In genomic region chr17:85899096-85899495, GRCm38 (mm10) we compare ENCODE assay signal across 27 mouse cellular contexts.
DNase-seq lines count a peak whose midpoint lies in the region; TF ChIP-seq lines count a peak whose summit lies in the region.
"Had no signal": no experiment of that assay in that cellular context is flagged by ENCODE, and none has a peak within 500 bp of the region (broad histone marks: within the 10 kb centered on the region; RNA-seq: fewer than 3 reads in every experiment).

No protein-coding gene starts in this region.

- WGBS in kidney, adult 2 months, result 37% methylated on average over 6 of the region's 6 CpGs

- TF ChIP-seq POLR2A in kidney, adult 2 months (IDR thresholded peaks at IDR 0.05; ENCODE audit: low read depth, low read length), result no peak

- no peaks in the 10 kb centered on the region for H3K27me3 ChIP-seq in kidney, adult 2 months (replicated peaks; ENCODE audit: control insufficient read depth, insufficient read depth, low read length)
- H3K27me3 ChIP-seq: embryonic facial prominence, embryonic 13.5 days; forebrain, embryonic 12.5 days; forebrain, embryonic 15.5 days; heart, embryonic 15.5 days had no signal

- no peak overlapping the region for H3K27ac ChIP-seq in kidney, adult 2 months (ENCODE audit: insufficient read depth, low read depth, low read length)
- H3K27ac ChIP-seq: embryonic facial prominence, embryonic 10.5 days; embryonic facial prominence, embryonic 13.5 days; forebrain, embryonic 12.5 days; forebrain, embryonic 15.5 days; heart, embryonic 15.5 days; hindbrain, embryonic 14.5 days; hindbrain, postnatal 0 days had no signal

- DNase-seq in kidney, adult 2 months, result peak; percentile 26
- no peak for DNase-seq in kidney, adult 18-20 months
- peak; percentile 11 for DNase-seq in kidney, postnatal 10 days
- no peak for DNase-seq in kidney, adult 11 months
- peak; percentile 8 to 15 for DNase-seq in kidney, postnatal 36 days
- no peak for DNase-seq in heart, postnatal 14 days
- DNase-seq: adrenal gland, adult 2 months; adrenal gland, postnatal 14 days; B cell, adult 2 months; cerebellum, adult 11-12 months; cerebellum, adult 8-10 months; cerebellum, postnatal 10 days; cerebellum, postnatal 36 days; embryo, embryonic 11 days; gastrocnemius, postnatal 25 days; heart, adult 18-20 months; heart, postnatal 10 days; heart, postnatal 4 days had no signal

- H3K4me1 ChIP-seq in kidney, adult 2 months (ENCODE audit: control insufficient read depth, insufficient read depth, low read length), result no peaks in the 10 kb centered on the region
- H3K4me1 ChIP-seq: forebrain, embryonic 15.5 days; heart, embryonic 12.5 days had no signal

- no peak for TF ChIP-seq CTCF in kidney, adult 2 months (conservative IDR thresholded peaks at IDR 0.05; ENCODE audit: insufficient read depth, insufficient read length, low read depth, low read length)

- intact Hi-C loops in heart, postnatal 14 days (cut with DNase I), result no loop called here

- no peaks in the 10 kb centered on the region for H3K36me3 ChIP-seq in kidney, adult 2 months (ENCODE audit: control insufficient read depth, insufficient read depth, low read length)
- H3K36me3 ChIP-seq: embryonic facial prominence, embryonic 10.5 days; embryonic facial prominence, embryonic 13.5 days; forebrain, embryonic 12.5 days; forebrain, embryonic 15.5 days; heart, embryonic 12.5 days; heart, embryonic 15.5 days had no signal

- no peak overlapping the region for H3K4me3 ChIP-seq in kidney, adult 2 months (ENCODE audit: insufficient read depth, low read depth, low read length)
- H3K4me3 ChIP-seq: embryonic facial prominence, embryonic 10.5 days; embryonic facial prominence, embryonic 13.5 days; erythroblast, embryonic 14.5 days; forebrain, embryonic 12.5 days; forebrain, embryonic 15.5 days; heart, embryonic 12.5 days; heart, embryonic 15.5 days had no signal

Comparison
In these comparisons a context has a peak if more than half of its experiments do, and no peak if none do; other contexts are left out.
1. DNase-seq: peak in kidney, adult 2 months (single experiment), kidney, postnatal 10 days (single experiment) and kidney, postnatal 36 days (2 of 2); none in kidney, adult 18-20 months (single experiment), kidney, adult 11 months (single experiment) and heart, postnatal 14 days (0 of 2).